Mouse (Mus musculus) inflammation-experienced regulatory T-cells, adult 6 months (primary cell): ENCODE measurements around the gene Vps41. TPM values are rescaled to one million over a fixed set of nuclear protein-coding genes. Genes with fewer than 3 reads are reported as not detected.

ENCODE experiments used
- ATAC-seq: one replicate; pipeline ENCODE4 v1.8.0; 2017
- polyA plus RNA-seq, 3 experiments: library from polyadenylated mRNA; unstranded; fragments of 100-300 nt; shearing (Covaris generic); gene quantifications; one replicate each; pipeline ENCODE4 v1.2.1; 2017

The Vps41 gene
- polyA plus RNA-seq, result 10 to 100 TPM; 67.4 to 97.7 (median 90.6) TPM

DNA sequence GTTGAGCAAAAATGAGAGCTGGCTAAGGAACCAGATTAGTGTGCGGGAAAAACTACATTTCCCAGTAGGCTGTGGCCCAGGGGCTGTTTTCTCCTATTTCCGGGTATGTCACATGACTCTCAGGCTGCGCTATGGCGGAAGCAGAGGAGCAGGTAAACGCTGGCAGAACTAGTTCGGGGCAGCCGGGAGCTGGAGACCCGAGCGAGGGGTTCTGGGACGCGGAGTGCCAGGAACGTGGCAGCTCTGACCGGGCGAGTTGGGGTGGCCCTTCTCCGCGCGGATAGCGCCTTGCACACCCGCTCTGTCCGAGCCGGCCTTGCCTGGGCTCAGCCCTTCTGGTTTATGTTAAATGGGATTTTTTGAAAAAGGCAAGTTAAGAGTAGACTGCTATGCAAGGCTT, at the start of gene Vps41:
Gene Vps41 (plus strand): TSS at position 102 of the 400 bp plus-strand sequence.
- peak; percentile 100 for ATAC-seq

GRCm38 (mm10) chr13:18698518-18699065, 18.5 kb upstream of the Vps41 start:
- ATAC-seq, result no peak

GRCm38 (mm10) chr13:18711685-18712084, 5.4 kb upstream of the Vps41 start:
- ATAC-seq, result no peak

DNA sequence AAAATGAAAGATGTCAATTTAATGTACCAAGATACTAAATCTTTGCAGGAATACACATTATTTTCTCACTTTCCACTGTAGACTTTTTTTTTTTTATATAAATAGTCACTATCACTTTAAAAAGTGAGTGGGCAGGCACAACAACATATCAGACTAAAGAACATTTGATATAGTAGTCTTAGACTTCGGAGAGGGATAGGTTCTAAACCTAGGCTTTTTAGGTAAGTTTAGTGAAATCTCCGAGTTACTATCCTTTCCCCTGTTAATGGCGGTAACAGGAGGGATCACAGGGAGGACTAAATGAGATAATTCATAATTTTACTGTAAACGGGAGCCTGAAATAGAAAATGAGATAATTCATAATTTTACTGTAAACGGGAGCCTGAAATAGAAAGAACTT, 379 bp upstream of the Vps41 start:
- ATAC-seq, result no peak

DNA sequence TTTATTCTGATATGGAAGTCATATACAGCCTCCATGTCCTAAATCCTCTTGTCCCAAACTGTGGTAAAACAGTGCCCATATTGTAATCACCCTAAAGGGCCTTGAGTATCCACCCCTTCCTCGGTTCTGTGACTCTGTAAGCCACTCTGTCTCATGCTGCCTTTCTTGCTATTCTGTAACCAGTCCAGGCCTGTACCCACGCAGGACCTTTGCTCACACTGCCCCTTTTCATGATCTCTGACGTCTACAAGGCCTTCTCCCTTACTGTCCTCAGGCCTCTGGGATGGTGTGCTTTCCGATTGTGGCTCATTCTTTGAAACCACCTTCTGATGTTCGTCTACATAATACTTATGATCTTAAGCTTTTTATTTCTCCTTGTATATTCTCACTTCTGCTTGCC, 1.4 kb downstream of the Vps41 start:
- no peak for ATAC-seq

- ATAC-seq, result no peak
These were observed 13.6 kb downstream of the Vps41 start for GRCm38 (mm10) chr13:18730666-18731065.

DNA sequence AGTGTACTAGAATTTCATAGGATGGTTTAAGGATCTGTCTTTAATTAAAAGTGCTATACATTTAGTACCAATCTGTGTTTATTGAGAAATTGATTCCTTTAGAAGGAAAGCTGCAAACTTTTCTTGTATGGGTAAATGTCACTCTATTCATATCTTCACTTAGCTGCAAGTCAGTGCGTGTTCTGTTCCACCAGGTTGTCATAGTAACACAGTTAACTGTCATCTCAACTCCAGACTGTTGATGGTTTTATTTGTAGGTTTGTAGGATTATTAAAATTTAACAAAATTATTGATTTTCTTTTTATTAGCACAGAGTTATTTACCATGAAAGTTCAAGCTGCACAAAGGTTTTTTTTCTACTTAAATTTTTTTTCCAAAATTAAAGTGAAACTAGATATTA, 19.5 kb downstream of the Vps41 start:
- no peak for ATAC-seq

DNA sequence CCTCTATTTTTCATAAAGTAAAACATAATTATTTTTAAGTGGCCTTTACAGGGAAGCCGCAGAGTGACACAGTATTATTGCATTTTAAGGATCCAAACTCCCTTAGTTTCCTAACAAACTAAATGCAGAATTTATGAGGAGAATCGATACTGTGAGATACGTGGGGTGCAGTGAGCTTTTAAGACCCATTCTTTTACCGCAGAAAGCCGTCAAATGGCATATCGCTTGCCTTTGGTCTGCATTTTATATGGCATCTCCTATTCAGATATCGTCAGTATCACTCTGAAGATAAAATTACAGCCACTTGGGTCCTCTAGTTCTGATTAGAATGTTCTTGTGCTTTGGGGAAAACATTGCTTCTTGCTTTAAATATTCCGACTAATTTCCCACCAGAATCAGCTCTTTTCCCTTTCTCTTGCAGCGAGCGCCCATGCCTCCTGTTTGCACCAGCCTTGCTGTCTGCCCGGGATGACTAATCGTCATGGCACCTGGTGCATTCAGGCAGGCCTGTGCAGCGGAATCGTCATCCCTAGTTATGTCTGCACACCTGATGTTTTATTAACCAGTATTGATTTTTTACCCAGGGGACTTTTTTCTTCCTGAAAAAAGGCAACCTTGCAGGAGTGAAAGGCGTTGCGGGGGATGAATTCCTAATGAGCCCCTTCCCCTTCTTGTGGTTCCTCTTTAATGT, 26.6 kb downstream of the Vps41 start:
- ATAC-seq, result no peak

DNA sequence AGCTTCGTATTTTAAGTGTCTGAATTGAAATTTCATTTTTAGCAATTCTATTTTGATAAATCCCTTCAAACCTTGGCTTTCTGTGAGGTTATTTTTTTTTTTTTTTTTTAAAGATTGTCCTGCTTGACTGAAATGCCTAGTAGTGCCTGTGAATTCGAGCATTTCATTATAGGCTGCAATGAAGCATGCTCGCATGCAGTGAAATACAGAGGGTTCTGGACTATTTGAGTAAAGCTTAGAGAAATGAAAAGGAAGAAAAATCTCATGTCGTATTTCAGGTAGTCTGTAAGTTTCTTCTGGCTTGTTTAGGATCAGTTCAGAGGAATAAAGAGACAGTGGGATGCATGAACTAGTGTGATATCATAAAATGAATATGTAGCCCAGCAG, 27.2 kb downstream of the Vps41 start:
- no peak for ATAC-seq

DNA sequence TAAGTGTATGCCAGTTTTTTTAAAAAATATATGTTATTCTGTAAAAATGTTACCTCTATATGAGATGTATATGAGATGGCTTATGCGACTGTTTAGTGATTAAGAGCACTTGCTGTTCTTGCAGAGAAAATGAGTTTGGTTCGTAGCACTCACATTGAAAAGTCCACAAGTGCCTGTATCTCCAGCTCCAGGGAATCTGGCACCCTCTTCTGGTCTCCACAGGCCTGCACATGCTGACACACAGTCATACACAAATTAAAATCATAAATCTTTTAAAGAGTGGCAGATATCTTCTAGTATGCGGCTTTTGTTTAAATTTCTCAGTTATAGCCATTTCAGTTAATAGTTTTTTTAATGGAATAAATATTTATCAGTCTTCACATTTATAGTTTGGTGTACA, 40.9 kb downstream of the Vps41 start:
- no peak for ATAC-seq

DNA sequence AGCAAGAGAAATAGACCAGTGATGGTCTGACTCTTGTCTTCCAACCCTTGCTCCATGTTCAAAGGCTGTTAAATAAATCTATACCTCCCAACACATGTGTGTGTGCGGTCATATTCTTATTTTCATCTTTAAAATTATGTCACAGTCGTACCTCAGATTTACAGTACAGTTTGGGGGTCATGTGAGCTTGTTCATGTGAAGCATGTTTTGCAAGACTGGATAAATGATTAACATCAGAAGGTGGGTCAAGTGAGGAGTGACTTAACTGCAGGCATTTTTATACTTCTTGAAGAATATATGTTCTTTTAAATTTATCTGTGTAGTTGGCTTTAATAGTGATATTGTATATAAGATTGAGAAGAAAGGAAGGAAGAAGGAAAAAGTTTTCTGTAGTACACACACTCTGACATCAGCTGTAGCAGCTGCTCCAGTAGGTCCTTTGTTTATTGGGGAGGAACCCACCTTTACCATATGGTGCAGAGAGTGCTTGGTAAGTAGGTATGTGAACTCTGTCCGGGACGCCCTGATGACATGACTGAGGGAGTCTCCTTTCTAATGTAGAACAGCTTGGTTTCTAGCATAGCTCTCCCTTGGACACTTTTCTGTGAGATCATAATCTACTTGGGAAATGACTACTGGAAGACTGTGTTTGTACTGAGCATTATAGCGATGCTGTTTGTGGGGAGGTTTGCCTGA, 42.4 kb downstream of the Vps41 start:
- no peak for ATAC-seq

DNA sequence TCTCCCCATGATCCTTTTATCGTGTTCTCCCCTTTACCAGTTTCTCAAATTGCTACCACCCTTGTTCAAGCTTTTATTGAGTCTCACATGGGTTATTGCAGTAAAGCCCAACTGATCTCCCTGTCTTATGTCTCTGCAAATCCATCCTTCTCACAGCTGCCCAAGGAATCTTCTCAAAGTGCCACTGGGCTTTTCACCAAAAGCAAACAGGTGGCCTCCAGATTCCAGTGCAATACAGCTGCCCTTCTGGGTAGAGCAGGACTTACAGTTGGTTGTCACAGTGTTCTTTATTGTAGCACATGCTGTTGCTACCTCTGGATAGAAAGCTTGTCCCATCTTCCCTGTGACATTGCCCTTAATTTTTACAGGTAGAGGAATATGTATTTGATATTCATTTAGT, 44.4 kb downstream of the Vps41 start:
- no peak for ATAC-seq

DNA sequence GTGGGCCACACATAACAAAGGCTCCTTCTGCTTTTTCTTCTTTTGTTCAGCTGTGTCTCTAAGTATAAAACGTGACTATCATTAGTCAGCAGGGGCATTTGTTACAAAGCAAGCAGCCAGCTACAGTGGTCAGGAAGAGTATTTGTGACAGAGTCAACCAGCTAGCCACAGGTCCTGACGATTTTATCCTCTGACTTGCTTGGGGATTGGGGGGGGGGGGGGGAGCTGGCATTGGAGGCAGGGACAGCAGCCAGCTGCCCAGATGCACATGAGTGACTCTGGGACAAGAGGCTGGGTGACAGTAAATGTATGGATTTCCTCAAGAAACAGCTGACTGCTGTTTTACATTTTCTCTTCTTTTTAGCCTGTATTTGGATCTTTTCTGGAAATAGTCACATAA, 50.8 kb downstream of the Vps41 start:
- no peak for ATAC-seq

GRCm38 (mm10) chr13:18768495-18768894, 51.4 kb downstream of the Vps41 start:
- no peak for ATAC-seq

DNA sequence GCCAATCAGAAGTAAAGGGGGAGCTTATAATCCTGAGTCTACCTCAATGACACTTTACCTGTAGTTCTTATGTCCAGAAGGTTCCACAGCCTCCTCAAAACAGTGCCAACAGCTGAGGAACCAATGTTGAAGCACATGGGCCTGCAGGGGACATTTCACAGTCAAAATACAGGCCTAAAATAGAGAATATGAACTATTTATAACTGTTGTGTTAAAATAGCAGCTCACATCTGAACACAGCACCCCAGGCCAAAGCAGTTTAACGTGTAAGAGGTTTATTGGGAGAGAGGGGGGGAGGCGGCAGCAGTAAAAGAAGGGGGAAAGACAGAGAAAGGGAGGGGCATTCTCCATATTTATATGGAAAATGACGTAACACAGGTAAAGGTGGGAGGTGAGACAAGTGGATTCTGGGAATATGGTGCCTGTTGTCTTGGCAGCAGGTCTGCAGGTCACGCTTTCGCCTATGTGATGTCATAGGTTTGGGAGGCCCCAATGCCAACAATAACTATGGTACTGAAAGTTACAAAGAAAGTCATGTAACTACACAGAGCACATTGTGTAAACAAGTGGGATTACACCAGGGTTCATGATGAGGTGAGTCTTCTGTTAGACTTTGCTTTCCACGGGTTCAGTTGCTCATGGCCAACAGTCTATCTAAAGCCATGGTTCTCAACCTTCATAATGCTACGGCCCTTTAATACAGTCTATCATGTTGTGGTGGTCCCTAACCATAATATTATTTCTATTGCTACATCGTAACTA, 56.5 kb downstream of the Vps41 start:
- ATAC-seq, result no peak

DNA sequence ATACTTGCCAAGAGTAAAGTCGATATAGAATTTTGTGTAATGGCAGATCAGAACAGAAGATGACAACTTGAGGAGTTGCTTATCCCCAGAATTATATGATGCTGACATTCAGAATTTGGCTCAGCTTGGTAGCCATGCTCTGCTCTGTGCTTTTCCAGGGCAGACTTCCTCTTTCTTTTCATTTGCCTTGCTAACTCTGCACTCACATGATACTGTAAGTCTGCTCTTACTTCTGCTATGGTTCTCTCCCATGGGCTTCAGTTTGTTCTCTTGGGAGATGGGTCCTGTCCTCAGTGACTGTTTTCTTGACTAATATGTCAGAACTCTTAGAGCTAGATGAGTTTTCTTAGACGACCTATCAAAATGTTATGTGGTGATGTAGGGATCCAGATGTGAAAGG, 64.2 kb downstream of the Vps41 start:
- ATAC-seq, result no peak

DNA sequence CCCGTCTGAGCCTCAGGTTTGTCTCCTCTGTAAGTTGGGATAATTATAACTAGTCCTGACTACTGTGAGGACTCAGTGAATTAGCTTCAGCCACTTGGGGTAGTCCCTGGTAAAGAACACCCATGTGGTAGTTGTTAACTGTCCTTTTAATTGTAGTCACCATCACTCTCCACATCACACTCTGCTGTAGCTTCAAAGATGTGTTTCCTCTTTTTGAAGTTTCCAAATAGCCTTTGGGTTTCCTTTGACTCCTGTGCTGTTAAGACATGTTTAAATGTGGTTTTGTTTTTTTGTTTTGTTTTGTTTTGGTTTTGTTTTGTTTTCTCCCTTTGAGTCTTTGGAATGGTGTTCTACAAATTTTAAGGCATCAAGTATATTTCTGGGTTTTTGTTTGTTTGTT, 68.6 kb downstream of the Vps41 start:
- ATAC-seq, result no peak

GRCm38 (mm10) chr13:18788040-18788439, 71.0 kb downstream of the Vps41 start:
- ATAC-seq, result no peak

DNA sequence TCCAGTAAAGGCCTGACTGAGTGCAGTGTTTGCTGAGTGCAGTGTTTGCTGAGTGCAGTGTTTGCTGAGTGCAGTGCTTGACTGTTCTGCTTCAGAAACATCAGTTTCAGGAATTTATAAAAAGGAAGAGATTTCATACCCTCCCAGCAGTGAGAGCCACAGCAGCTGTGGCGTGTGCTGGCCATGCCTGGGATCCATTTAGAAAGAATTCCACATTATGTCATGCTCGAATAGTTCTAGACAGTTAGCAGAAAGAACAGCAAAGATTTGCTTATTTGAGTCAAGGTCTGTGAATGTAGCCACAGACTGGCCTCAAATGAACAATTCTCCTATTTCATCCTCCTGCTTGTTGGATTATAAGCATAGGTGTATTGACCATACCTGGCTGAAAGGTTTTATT, 71.6 kb downstream of the Vps41 start:
- ATAC-seq, result no peak

- ATAC-seq, result no peak
These were observed 72.6 kb downstream of the Vps41 start for GRCm38 (mm10) chr13:18789662-18790061.

GRCm38 (mm10) chr13:18790086-18790485, 73.0 kb downstream of the Vps41 start:
- no peak for ATAC-seq

DNA sequence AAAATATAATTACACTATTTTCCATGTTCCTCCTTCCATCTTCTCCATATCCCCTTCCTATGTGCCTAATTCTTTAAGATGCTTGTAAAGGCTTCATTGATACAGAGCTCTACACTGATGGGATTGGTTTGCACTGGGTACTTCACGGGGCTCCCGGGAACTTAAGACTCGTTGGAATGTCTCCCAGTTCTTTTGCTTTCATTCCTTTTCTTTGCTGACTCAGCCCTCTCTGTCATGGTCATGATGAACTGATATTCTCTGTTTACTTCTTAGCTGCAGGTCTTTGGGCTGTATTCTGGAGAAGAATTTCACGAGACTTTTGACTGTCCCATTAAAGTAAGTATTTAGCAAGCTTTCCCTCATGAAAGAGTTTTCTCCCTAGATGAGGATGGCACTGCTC, 74.2 kb downstream of the Vps41 start:
- no peak for ATAC-seq

GRCm38 (mm10) chr13:18791724-18792123, 74.6 kb downstream of the Vps41 start:
- ATAC-seq, result peak; percentile 63

DNA sequence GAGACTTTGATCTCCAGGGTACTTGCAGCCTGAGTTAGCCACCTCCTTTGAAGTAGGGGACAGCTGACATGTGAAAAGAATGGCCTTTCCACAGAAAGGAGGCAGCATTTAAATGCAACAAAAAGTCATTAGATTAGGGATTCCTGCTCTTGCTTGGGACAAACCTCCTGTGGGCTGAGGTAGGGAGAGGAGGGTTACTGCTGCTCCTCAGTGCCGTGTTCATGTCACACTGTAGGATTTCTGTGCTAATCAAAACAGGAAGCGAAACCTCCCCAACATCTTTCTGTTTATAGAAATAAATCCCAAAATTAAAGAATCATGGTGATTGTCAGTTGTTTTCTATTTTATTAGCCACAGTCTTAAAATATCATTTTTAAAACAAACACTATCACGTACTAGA, 77.4 kb downstream of the Vps41 start:
- no peak for ATAC-seq
